Mouse (Mus musculus) megakaryocyte, adult 5-6 weeks (primary cell): ENCODE measurements around the gene Adgrl3. TPM values are rescaled to one million over a fixed set of nuclear protein-coding genes. Genes with fewer than 3 reads are reported as not detected.

Experiments used
- ATAC-seq: 2 replicates; pipeline ENCODE4 v1.8.0; 2016; ENCODE audit warnings: mild to moderate bottlenecking, inconsistent platforms; ENCODE audit not compliant: poor library complexity, severe bottlenecking
- total RNA-seq, 2 experiments: library from RNA; stranded (forward) in 1 of 2; stranded (reverse) in 1 of 2; fragments of 153-499, 151-499 nt in 1 of 2; fragments of 221-1000, 200-1000 nt in 1 of 2; gene quantifications; 2 replicates each; pipeline versions ENCODE4 v1.2.3 to v1.2.4; 2015 to 2017

Gene Adgrl3
- total RNA-seq (2015) = 0.09 TPM in 1 of 2 replicates, not detected in the other
- total RNA-seq (2017) = 0.04 and 0.15 TPM in 2 replicates

GRCm38 (mm10) chr5:81019590-81020254 lies at the start of gene Adgrl3:
Adgrl3 (plus strand) TSS chr5:81020138.
- ATAC-seq = peak; percentile 22

DNA sequence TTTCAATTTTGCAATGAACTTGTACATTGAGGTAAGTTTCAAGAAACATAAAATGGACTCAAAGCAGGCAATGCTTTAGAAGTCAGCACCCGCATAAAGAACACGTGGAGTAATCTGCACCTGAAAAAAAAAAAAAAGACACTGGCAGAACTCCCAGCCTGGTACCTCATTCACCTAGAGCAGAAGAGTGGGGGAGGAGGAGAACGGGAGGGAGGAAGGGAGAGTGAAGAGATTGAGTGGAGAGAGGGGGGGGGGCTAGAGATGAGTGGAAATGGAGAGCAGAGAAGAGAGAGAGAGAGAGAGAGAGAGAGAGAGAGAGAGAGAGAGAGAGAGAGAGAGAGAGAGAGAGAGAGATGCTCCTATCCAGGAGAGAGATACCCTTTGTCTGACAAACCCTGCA lies 772 bp upstream of the Adgrl3 start:
- ATAC-seq = no peak

DNA sequence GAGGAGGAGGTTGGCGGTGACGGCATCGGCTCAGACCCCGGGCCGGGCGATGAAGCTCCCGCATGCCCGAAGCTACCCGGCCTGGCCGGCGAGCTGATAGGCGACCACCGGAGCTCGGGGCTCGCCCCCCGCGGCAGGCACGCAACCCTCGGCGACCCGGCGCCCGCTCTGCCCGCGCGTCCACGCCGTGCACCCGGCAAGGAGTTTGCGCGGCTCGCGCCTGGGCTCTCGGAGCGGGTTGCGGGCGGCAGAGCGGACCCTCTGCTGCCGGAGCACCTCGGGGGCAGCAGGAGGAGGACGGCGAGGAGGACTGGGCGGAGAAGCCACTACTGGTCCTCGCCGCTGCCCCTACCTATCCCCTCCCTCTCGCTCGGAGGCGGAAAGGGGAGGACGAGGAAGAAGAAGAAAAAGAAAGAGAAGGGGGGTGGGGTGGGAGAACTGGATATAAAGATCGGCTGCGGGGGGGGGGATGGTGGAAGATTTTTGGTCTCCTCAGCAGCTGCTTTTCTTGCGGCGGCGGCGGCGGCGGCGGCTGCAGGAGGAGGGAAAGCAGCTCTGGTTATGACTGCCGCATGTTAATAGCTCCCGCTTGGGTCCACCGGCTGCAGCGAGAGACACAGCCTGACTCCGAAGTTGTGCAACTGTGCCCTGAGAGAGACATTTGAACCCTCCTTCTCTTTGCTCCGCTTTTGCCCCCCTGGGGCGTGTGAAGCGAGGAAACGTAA lies 505 bp downstream of the Adgrl3 start:
- ATAC-seq = peak; percentile 43

DNA sequence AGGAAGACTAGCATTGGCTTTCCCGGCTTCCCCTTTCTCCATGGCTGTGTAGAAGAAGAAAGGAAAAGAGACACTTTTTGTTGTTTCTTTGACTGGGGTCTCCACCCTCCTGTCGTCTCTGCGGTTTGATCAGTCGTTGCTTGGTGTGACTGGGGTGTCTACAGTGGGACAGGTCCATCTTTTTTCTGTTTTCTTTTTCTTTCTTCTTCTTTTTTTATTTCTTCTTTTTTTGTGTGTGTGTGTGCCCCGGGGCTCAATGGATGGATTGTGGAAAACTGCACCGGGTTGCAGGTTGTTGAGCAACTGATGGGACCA lies 1.0 kb downstream of the Adgrl3 start:
- ATAC-seq = 0 out of 2 replicates have a peak, but pooled peaks have one; percentile 3

DNA sequence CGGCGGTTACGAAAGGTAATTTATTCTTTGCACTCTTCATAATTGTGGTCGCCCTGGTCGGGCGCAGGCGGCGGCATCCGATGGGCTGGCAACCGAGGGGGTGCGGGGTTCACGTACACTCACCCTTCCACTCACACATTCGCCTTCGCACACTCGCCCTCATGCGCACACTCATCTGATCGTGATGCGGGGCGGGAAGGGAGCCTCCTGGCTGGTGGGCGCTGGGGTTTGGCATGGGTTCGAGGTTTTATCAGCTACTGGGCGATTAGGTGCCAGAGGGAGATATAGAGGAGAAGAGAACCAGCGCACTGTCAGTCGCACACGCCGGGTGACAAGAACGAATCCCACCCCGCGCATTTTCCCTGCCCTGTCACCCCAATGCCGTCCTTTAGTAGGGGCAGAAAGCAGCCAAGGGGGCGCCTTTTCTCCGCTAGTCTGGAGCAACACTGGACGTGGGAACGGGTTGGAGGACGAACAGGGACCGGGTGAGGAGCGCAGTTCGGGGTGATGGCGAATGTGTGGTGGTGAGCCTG lies 1.5 kb downstream of the Adgrl3 start:
- peak; percentile 5; the same call in 1 of the 2 replicates for ATAC-seq

DNA sequence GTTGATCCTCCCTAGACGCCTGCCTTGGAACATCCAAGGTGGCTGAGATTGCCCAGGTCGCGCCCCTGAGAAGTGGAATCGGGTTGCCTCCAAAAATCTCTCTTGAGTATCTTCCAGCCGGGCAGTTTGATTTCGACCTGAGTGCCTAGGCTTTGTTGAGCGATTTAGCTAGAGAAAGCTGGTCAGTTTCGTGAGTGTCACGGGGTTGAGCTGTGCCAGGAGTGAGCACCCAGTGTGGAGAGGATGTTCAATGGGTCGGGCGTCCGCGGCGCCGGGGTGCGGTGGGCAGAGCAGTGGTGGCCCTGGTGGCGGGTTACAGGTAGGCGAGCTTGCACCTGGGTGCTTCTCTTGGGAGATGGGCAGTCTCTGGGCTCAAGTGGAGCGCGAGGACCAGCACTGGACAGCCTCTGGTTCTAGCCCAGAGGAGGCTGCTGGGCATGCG lies 1.9 kb downstream of the Adgrl3 start:
- ATAC-seq = peak; percentile 33

DNA sequence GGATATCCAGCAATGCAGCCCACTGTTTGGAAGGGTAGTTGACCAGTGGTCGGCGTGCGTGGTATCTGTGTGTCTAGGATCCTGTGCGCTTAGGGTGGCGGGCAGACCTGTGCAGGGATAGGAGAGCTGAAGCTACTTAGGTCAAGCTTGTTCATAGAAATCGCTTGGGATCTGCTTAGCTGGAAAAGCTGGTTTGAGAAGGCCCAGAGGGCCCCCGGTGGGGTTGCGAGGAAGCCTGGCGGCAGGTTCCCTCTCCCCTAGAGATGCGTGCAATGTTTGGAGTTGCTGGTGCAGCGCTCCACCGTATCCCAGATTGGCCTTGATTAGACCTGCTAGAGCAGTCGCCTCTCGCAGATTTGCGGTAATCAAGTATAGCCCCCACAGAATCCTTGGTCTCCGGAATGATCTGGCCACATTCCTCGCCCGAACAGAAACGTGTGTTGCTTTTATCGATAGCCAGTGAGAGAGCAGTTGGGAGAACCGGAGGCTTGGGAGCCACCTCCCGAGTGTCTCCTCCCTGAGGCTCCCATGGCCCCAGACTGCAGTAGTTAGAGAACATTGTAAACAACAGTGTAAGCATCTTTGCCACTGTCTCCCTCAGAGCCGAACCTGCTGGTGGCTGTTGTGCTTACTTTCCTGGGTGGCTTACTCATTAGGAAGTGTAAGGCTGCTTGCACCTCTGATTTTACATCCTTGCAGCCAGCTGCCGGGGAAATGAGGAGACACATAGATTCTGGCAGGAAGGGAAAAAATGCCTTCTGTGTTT lies 2.6 kb downstream of the Adgrl3 start:
- ATAC-seq = 0 out of 2 replicates have a peak, but pooled peaks have one; percentile 3

GRCm38 (mm10) chr5:81023923-81024715 lies 4.2 kb downstream of the Adgrl3 start:
- ATAC-seq = no peak

- ATAC-seq = no peak
Measured at GRCm38 (mm10) chr5:81028875-81029274, 8.9 kb downstream of the Adgrl3 start.

DNA sequence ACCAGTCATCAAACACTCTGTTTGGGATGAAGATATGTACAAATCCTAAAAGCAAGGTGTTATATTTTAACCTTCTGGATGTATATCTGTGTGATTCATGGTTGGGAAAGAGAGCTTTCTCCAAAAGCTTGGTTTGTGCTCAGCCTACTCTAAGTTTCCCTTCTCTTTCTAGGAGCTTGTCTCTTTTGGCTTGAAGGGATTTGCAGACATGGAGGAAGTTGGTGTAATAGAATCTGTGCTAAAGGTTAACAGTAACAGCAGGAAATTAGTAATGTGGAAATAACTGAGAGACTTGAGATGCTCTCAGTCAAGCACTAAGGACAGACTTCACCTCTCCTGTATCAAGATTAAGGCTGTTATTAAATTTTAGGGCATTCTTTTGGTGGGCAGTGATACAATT lies 17.2 kb downstream of the Adgrl3 start:
- ATAC-seq = peak; percentile 84

- ATAC-seq = peak; percentile 72
Measured at GRCm38 (mm10) chr5:81043875-81044274, 23.9 kb downstream of the Adgrl3 start.

DNA sequence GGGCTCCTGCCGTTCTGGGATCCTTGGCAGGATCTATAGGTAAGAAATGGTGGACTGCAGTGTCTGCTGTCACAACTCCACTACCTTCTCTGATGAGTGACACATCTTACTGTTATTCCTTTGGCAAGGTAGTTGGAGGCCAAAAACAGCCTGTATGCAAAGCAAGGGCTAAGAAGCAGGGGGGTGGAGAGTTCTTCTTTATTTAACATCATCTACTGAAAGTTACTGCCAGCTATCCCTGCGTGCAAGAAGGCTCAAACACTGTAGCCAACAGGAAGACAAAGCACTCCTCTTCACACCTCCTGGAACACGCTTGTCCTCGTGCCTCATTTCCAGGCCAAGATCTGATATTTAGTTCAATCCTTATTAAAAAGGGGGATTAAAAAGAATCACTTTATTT lies 26.2 kb downstream of the Adgrl3 start:
- no peak for ATAC-seq

DNA sequence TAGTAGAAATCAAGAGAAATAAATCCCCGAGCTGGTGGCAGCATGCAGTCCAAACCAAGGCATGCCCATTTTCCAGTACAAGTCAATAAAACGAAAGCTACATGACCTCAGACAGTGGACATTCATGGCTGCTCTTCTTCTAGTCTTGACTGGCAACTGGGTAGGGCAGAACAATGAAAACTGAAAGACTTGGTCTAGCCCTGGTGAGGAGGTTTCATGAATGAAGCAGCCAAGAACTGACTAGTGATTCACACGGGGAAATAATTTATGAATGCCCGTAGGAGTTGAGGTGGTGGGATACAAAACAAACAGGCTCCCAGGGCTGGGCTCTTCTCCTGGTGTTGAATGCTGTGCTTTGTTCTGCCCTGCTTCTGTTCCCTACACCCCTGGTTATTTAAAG lies 34.7 kb downstream of the Adgrl3 start:
- ATAC-seq = no peak

DNA sequence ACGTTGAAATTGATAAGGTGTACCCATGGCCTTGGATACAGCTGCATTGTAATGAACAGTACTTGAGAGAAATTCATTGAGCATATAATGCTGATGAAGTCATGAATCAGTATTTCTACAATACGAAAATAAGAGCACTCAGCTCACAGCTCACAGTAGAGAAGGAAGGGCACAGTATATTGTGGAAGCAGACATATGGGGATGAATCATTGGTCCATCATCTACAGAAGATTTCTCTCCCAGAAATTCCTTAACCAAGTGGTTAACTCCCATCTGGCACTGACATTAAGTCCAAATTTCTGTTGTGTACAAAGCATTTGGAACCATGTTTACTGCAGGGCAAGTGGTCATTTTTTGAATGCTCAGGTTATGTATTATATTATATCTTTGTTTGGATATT lies 35.3 kb downstream of the Adgrl3 start:
- ATAC-seq = no peak

- ATAC-seq = peak; percentile 96
Measured at GRCm38 (mm10) chr5:81058122-81058521, 38.2 kb downstream of the Adgrl3 start.

DNA sequence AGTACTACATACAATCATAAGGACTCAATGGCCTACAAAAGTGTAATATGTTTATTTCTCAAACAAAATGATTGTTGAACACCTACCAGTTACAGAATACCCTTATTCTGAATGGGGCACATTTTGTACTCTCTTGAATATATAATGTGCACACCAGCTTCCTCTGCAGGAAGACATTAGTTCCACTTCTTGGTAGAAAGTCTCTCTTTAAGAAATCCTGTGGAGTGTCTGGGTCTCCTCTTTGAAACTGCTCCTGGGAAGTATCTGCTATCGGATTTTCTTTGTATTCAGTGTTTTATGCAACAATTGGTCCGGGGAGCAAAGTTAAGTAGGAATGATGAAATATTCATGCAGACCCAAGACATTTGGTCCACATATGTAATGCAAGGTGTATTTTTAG lies 41.0 kb downstream of the Adgrl3 start:
- peak; percentile 33; the same call in 1 of the 2 replicates for ATAC-seq

GRCm38 (mm10) chr5:81061386-81061785 lies 41.4 kb downstream of the Adgrl3 start:
- no peak for ATAC-seq

DNA sequence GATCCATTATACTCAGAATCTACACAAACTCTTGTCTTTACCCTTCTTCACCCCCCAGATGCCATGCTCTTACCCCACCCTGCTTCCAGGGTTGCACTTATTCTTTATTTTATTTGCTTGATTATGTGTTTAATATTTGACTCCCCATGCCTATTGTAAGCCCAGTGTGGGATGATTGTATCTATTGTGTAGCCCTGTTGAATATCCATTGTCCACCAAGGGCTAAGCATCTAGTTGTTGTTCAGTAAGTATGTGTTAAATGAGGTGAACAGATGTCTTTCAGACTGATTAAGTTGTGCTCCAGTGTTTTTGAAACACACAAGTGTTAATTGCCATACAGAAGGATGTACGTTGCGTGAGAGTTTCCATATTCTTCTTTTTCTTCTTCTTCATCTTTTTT lies 44.1 kb downstream of the Adgrl3 start:
- no peak for ATAC-seq

DNA sequence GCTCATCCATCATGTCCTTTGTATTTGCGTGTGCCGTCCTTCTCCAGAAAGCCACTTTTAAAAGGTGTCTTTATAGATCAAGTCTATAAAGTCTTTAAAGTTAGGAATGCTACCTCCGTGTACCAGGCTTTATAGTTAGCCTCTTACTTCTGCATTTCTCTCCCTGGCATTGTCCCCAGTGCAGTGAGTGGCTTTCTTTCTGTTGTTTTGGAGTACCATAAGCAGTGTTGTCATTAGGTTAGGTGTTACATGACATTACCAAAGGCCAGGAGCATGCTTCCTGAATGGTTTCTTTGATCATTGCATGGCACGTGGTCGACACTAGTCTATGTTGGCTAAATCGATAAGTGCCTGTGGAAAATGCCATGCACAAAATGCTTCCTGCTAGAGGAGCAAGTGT lies 48.2 kb downstream of the Adgrl3 start:
- ATAC-seq = peak; percentile 71

GRCm38 (mm10) chr5:81068839-81069238 lies 48.9 kb downstream of the Adgrl3 start:
- ATAC-seq = no peak

DNA sequence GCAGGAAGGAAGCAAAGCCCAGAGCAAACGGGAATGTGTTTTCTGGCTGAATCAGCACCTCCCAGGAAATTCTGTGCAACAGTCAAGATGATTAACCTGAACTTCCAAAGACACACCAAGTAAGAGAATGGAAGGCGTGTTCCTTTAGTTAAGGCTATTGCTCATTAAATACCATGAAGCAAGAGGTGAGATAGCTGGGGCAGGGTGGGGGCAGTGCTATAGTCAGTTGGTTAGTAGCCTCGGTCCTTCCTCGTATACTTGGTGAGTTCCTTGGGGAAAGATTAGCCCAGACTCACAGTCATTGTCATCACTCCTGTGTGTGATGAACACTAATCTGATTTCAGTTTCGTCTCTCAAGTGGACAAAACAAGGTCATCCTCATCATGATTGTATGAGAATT lies 53.0 kb downstream of the Adgrl3 start:
- ATAC-seq = no peak
